Mouse (Mus musculus) brain, embryonic 14.5 days (tissue): ENCODE results near the gene Sorbs1.

ENCODE experiments used
- CTCF ChIP-seq: fragments of 200-500 bp; IDR thresholded peaks from 2 replicates; pipeline ENCODE4 v1.5.1; 2012; ENCODE audit warnings: inconsistent platforms, mild to moderate bottlenecking, moderate library complexity, borderline replicate concordance; ENCODE audit not compliant: insufficient read depth, insufficient read length; ENCODE audit errors: extremely low read depth
- POLR2A ChIP-seq: fragments of 200-500 bp; IDR thresholded peaks from 2 replicates; pipeline ENCODE4 v1.6.1; 2012; ENCODE audit warnings: mild to moderate bottlenecking, inconsistent platforms, borderline replicate concordance; ENCODE audit not compliant: poor library complexity, insufficient read depth, insufficient read length, severe bottlenecking; ENCODE audit errors: extremely low read depth

DNA sequence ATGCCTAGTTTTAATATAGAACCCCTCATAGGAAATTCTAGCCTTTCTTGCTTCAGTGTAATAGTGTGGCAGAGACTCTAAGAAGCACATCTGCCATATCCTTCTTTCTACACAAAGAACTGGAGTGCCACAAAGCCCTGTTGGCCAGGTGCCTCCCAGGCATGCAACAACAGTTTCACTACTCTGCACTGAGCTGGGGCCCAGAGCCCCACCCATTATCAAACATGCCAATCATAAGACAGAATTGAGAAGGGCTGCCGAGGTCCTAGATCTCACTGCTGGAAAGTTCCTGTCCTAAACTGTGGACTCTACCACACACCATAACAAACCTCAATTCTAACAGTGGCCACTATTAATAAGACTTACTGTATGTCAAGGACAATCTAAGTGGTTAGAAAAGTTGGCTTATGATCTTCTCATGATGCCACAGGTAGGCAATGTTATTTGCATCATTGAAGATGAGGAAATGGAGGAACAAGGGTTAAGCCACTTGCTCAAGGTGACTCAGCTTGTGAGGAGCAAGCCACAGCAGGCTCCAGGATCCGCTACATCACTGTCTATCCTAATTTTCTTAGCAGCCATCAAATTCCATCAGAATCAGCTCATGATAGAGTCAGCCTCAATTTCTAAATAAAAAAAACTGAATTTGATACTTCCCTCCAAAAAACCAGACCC lies 257.1 kb downstream of the Sorbs1 start:
- TF ChIP-seq CTCF (no peak), POLR2A (no peak)
